Comparison of ENCODE assay signal across 8 mouse cellular contexts in genomic region chr12:71747831-71748368, GRCm38 (mm10).
DNase-seq lines count a peak whose midpoint lies in the region; ATAC-seq and TF ChIP-seq lines count a peak whose summit lies in the region.

No protein-coding gene starts in this region.

- H3K9ac ChIP-seq in liver, embryonic 11.5 days (ENCODE audit: low read depth, low read length), result no peak overlapping the region
- no peak overlapping the region for H3K9ac ChIP-seq in liver, postnatal 0 days (replicated peaks)
- no peak overlapping the region for H3K9ac ChIP-seq in embryonic facial prominence, embryonic 12.5 days
- no peak overlapping the region for H3K9ac ChIP-seq in heart, embryonic 11.5 days (ENCODE audit: low read depth, low read length)

- ATAC-seq in liver, embryonic 11.5 days (replicated peaks; ENCODE audit: low FRiP score), result no peak
- no peak for ATAC-seq in liver, postnatal 0 days
- ATAC-seq in embryonic facial prominence, embryonic 12.5 days (ENCODE audit: insufficient number of reproducible peaks, insufficient read depth, low FRiP score, low TSS enrichment), result no peak
- ATAC-seq in heart, embryonic 11.5 days (replicated peaks; ENCODE audit: insufficient number of reproducible peaks, low FRiP score, low TSS enrichment), result no peak; the same call in 1 of the 2 replicates

- DNase-seq in liver, embryonic 11.5 days (ENCODE audit: low spot score), result peak; percentile 15
- DNase-seq in liver, postnatal 0 days, result no peak
- DNase-seq in kidney, postnatal 25 days, result peak; percentile 23 to 45
- peak; percentile 36 for DNase-seq in lung, postnatal 25 days (ENCODE audit: low spot score)
- no peak for DNase-seq in thymus, postnatal 36 days
- DNase-seq in adrenal gland, adult 18-20 months (ENCODE audit: low spot score in 2 of 2), result no peak

- H3K9me3 ChIP-seq in liver, embryonic 11.5 days (ENCODE audit: control insufficient read depth, low read length), result no peaks in the 10 kb centered on the region
- H3K9me3 ChIP-seq in liver, postnatal 0 days (ENCODE audit: low read length), result no peaks in the 10 kb centered on the region
- no peaks in the 10 kb centered on the region for H3K9me3 ChIP-seq in embryonic facial prominence, embryonic 12.5 days
- no peaks in the 10 kb centered on the region for H3K9me3 ChIP-seq in heart, embryonic 11.5 days (replicated peaks; ENCODE audit: control insufficient read depth, low read length)

- no peak overlapping the region for H3K4me3 ChIP-seq in liver, embryonic 11.5 days (ENCODE audit: low read depth, low read length)
- H3K4me3 ChIP-seq in liver, postnatal 0 days (ENCODE audit: low read depth, low read length), result no peak overlapping the region
- no peak overlapping the region for H3K4me3 ChIP-seq in embryonic facial prominence, embryonic 12.5 days
- H3K4me3 ChIP-seq in heart, embryonic 11.5 days (ENCODE audit: low read depth, low read length), result no peak overlapping the region

- no peak for TF ChIP-seq CTCF in liver, postnatal 0 days (IDR thresholded peaks at IDR 0.05; ENCODE audit: low read depth)

- H3K27ac ChIP-seq in liver, embryonic 11.5 days (ENCODE audit: low read depth, low read length), result no peak overlapping the region
- H3K27ac ChIP-seq in liver, postnatal 0 days (ENCODE audit: low read depth), result no peak overlapping the region
- H3K27ac ChIP-seq in embryonic facial prominence, embryonic 12.5 days, result peak overlapping the region; percentile 76
- H3K27ac ChIP-seq in heart, embryonic 11.5 days (ENCODE audit: low read depth, low read length), result no peak overlapping the region

- no peak overlapping the region for H3K4me2 ChIP-seq in liver, embryonic 11.5 days
- no peak overlapping the region for H3K4me2 ChIP-seq in liver, postnatal 0 days (ENCODE audit: low read depth, low read length)
- H3K4me2 ChIP-seq in embryonic facial prominence, embryonic 12.5 days (replicated peaks), result 0 out of 2 replicates have a peak overlapping the region, but pooled peaks have one; percentile 12
- peak overlapping the region; percentile 1; the same call in 1 of the 2 replicates for H3K4me2 ChIP-seq in heart, embryonic 11.5 days

- H3K27me3 ChIP-seq in liver, embryonic 11.5 days (replicated peaks; ENCODE audit: control insufficient read depth, insufficient read depth, low read length), result no peaks in the 10 kb centered on the region
- H3K27me3 ChIP-seq in liver, postnatal 0 days (ENCODE audit: insufficient read depth, low read length), result no peaks in the 10 kb centered on the region
- no peaks in the 10 kb centered on the region for H3K27me3 ChIP-seq in embryonic facial prominence, embryonic 12.5 days
- H3K27me3 ChIP-seq in heart, embryonic 11.5 days (ENCODE audit: control insufficient read depth, insufficient read depth, low read length), result no peaks in the 10 kb centered on the region

- no peak for TF ChIP-seq EP300 in liver, postnatal 0 days (IDR thresholded peaks at IDR 0.05; ENCODE audit: low read depth)

- H3K36me3 ChIP-seq in liver, embryonic 11.5 days (ENCODE audit: control insufficient read depth, insufficient read depth, low read length), result no peaks in the 10 kb centered on the region
- no peaks in the 10 kb centered on the region for H3K36me3 ChIP-seq in liver, postnatal 0 days (replicated peaks; ENCODE audit: insufficient read depth, low read length)
- no peaks in the 10 kb centered on the region for H3K36me3 ChIP-seq in embryonic facial prominence, embryonic 12.5 days
- H3K36me3 ChIP-seq in heart, embryonic 11.5 days (ENCODE audit: control insufficient read depth, insufficient read depth, low read length), result no peaks in the 10 kb centered on the region

- H3K4me1 ChIP-seq in liver, embryonic 11.5 days (replicated peaks; ENCODE audit: control insufficient read depth, insufficient read depth, low read length), result no peaks in the 10 kb centered on the region
- H3K4me1 ChIP-seq in liver, postnatal 0 days (ENCODE audit: insufficient read depth), result no peaks in the 10 kb centered on the region
- peaks cover 39% of the 10 kb centered on the region for H3K4me1 ChIP-seq in embryonic facial prominence, embryonic 12.5 days
- H3K4me1 ChIP-seq in heart, embryonic 11.5 days (ENCODE audit: control insufficient read depth, insufficient read depth, low read length), result peaks cover 15% of the 10 kb centered on the region

- WGBS in liver, embryonic 11.5 days, result 71% methylated on average over 14 of the region's 14 CpGs
- 69% methylated on average over 14 of the region's 14 CpGs for WGBS in liver, postnatal 0 days (ENCODE audit: insufficient replicate concordance)
- 62% methylated on average over 14 of the region's 14 CpGs for WGBS in embryonic facial prominence, embryonic 12.5 days
- 45% methylated on average over 14 of the region's 14 CpGs for WGBS in heart, embryonic 11.5 days (ENCODE audit: insufficient replicate concordance)

Comparison
In these comparisons a context has a peak if more than half of its experiments do, and no peak if none do; other contexts are left out.
1. DNase-seq: peak in liver, embryonic 11.5 days (single experiment), kidney, postnatal 25 days (2 of 2) and lung, postnatal 25 days (single experiment); none in liver, postnatal 0 days (single experiment), thymus, postnatal 36 days (0 of 2) and adrenal gland, adult 18-20 months (0 of 2).
2. H3K4me2 ChIP-seq: peak in embryonic facial prominence, embryonic 12.5 days (single experiment) and heart, embryonic 11.5 days (single experiment); none in liver, embryonic 11.5 days (single experiment) and liver, postnatal 0 days (single experiment).